Mouse (Mus musculus): Measurements from ENCODE around the gene Actn2.

Actn2 gene

DNA sequence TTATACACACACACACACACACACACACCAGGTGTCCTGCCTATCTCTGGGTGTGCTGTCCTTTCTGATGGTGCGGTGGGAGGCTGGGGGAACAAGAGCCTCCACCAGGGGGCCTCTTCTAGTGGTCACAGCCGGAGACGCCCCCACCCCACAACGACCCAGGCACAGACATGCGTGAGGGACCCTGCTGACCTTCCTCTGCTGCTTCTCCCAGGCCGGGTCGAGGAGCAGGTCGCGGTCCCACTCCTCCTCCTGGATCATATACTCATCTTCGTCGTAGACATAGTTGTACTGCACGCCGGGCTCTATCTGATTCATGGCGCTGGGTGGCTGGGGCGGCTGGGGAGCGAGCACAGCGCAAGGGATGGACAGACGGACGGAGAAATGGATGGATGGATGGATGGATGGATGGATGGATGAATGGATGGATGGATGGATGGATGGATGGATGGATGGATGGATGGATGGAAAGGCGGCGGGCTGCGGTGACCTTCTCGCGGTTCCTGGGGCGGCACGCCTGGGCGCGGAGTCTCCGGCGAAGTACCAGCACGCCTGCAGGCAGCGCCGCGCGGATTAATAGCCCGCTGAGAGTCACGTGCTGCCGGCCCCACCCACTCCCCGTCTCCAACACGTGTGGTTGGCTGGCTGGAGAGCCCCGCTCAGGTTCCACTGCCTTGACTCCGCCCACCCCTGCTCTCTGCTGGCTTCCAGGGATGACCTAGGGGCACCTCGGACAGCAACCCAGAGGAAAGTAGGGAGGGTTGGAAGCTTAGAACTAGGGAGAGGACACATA lies at the start of gene Actn2:
Actn2 (minus strand) TSS at position 578 of the 793 bp plus-strand sequence.
- DNase-seq (ENCODE audit: low spot score) = peak; percentile 36

DNA sequence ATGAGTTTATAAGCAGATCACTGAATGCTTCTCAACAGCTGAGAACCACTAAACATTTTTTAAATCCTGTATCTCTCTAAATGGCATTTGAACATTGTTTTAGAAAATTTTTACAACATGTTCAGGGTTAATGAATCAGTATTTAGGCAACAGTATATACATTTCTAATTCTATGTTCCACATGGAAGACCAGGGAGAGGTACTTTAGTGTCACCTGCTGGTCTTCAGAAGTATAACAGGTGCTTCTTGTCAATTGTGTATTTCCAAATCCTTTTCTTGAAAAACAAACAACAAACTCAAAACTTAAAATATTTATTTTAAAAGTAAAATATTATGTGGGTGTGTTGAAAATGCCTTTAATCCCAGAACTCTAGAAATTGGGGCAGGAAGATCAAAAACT lies 45.7 kb upstream of the Actn2 start:
- DNase-seq (ENCODE audit: low spot score) = no peak

DNA sequence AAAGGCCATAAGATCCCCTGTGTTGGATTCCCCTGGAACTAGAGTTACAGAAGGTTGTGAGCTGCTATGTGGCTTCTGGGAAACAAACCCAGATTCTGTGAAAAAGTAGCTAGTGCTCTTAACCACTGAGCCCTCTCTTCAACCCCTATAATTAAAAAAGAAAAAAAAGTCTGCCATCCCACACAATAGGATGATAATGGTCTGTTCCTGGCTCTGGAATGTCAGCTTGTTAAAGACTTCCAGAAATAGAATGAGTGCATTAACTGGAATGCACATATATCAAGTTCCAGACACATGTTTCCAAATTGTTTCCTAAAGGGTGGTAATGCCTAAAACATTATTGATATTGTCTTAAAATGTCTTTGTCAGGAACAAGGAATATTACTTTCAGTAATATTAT lies 44.2 kb upstream of the Actn2 start:
- no peak for DNase-seq (ENCODE audit: low spot score)

DNA sequence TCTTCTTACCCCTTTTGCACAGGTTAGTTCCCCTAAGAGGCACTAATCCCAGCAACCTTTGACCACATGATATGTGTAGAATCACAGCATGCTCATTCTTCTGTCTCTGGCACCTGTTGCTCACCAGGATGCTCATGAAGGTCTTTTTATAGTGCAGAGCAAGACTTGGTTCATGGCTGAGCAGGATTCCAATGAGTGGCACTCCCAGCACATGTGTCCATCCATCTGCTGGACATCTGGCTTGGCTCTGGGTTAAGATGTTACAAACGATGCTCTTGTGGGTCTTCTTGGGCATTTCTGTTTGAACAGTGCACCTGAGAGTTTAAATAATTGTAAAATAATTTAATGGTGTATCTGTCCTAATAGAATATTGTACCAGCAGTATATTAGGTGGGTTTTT lies 36.2 kb upstream of the Actn2 start:
- DNase-seq (ENCODE audit: low spot score) = no peak

DNA sequence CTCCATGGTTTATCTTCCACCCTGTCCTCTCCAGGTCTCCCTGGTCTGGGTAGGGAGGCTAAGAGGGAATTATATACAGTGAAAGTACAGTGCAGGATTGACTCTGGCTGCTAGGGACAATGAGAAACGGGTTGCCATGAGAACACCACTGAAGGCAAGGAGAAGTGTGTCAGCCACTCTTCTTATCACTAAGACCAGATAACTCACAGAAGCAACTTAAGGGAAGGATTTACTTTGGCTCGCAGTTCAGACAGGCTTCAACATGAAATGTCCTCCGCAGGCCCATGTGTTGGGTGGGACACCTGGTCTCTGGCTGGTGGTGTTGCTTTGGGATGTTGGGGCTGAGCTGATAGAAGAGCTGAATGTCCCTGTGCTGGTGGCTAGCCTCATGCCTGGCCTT lies 32.2 kb upstream of the Actn2 start:
- DNase-seq (ENCODE audit: low spot score) = no peak

GRCm38 (mm10) chr13:12369930-12370329 lies 29.4 kb upstream of the Actn2 start:
- DNase-seq (ENCODE audit: low spot score) = no peak

DNA sequence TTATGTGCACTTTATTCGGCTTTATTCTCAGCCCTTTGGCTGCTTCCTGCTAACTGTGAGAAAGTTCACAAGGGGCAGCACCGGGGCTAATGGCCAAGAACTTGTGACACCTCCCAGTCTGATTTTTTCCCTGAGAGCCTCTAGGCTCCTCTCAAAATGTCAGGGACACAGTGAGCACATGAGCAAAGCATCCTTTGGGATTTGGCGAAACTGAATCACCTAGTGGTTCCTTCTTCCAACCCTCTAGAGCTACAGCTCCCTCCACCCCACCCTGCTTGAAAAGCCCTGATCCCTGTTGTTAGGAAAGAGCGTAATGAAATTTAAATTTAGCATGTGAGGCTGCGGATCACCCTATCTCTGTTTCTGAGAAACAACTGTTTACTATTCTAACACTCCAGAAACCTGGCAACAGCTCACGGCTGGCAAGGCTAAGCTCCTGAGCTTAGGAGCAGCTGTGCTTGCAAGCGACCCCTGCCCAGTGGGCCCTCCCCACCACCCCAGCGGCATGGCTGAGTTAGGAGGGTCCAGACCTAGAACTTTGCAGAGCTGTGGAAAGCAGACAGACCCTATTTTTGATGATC lies 28.6 kb upstream of the Actn2 start:
- no peak for DNase-seq (ENCODE audit: low spot score)

DNA sequence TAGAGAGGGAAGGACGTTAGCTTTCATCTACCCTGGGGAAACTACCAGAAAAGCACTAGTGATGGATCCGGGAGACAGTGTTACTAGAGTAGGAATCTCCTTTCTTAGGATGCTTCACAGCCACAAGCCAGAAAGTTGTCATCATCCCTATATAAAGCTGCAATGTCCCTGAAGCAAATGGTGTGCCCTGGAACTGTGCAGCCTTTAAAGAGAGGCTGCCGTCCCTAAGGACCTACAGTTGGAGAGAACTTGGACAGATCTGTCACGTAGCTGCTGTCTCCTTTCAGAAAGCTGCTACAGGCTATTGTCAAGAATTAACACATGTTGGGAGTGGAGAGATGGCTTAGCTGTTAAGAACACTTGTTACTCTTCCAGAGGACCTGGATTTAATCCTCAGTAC lies 20.9 kb upstream of the Actn2 start:
- no peak for DNase-seq (ENCODE audit: low spot score)

- no peak for DNase-seq (ENCODE audit: low spot score)
Measured at GRCm38 (mm10) chr13:12357554-12357953, 17.0 kb upstream of the Actn2 start.

GRCm38 (mm10) chr13:12356184-12356583 lies 15.6 kb upstream of the Actn2 start:
- DNase-seq (ENCODE audit: low spot score) = no peak

- DNase-seq (ENCODE audit: low spot score) = no peak
Measured at GRCm38 (mm10) chr13:12349197-12349824, 8.8 kb upstream of the Actn2 start.

GRCm38 (mm10) chr13:12346837-12347236 lies 6.3 kb upstream of the Actn2 start:
- DNase-seq (ENCODE audit: low spot score) = no peak

DNA sequence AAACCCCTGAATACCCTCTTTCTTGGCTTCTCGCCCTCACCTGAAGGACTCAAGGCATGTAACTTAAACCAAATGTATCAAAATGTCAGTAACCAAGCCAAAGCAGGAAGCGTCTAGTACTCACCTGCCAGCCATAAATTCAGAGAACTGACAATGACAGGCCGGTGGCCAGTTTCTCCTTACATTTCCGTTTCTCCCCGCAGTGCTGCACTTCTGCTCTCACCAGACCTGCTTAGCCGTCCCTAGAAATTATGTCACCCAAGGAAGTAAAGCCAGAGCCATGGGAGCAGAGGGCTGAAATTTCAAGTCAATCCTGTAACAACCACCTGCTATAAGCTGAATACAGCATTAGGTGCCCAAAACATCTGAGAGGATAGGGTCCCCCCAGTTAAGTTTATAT lies 887 bp upstream of the Actn2 start:
- no peak for DNase-seq (ENCODE audit: low spot score)

DNA sequence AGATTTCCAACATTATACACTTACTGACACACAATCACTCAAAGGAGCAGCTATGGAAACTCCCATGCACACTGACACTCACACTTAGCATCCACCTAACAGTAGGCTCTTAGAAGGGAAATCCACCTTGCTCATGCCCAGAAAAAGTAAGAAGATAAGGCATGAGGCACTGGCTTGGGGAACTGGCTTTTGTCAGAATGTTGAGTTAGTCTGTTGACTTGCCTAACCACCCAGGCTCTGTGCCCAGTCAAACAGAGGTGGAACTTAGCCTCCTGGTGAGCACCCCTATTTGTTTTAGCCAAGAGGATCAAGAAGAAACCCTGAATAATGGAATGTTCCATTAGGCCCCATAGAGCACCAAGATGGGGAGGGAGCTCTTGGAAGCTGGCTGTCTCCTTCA lies 1.1 kb downstream of the Actn2 start:
- no peak for DNase-seq (ENCODE audit: low spot score)

DNA sequence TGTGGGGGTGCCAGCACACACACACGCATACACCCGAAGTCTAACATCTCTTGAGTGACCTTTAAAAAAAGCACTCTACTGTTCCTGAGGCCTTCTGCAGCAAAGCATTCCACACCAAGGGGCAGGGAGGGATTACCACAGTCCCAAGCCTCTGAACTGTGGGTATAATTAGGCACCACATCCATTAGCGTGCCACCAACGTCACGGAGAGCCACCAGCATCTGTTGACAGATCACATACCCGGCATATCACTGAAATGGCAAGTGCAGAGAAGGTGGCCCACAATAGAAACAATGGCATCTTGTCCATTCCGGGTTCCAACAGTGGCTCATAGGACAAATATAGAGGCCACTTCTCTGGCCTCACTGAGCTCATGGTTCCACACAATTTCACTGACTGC lies 2.8 kb downstream of the Actn2 start:
- DNase-seq (ENCODE audit: low spot score) = no peak

DNA sequence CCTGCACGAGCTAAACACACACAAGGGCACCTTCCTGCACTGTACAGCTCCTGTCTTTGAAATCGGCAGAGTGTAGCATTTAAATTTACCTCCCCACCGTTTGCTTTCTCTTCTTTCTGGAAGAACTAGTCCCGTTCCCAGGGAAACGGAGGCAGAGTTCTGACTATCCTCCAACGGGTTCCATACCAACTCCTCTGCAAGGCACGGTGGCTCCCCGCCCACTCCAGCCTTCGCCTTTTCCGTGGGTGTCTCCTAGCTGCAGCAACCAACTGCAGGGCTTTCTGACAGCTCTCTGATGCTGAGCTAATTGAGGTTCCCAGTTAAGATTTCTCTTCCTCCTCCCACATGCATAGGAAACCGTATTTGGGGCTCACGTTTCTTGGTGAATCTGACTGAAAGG lies 6.5 kb downstream of the Actn2 start:
- DNase-seq (ENCODE audit: low spot score) = no peak

DNA sequence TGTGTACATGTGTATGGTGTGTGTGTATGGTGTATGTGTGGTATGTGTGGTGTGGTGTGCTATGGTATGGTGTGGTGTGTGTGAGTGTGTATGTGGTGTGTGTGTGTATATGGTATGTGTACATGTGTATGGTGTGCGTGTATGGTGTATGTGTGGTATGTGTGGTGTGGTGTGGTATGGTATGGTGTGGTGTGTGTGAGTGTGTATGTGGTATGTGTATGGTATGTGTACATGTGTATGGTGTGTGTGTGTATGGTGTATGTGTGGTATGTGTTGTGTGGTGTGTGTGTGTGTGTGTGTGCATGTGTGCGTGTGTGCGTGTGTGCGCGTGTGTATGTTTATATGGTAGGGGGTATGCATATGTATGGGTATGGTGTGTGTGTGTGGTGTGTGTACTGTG lies 9.0 kb downstream of the Actn2 start:
- no peak for DNase-seq (ENCODE audit: low spot score)

DNA sequence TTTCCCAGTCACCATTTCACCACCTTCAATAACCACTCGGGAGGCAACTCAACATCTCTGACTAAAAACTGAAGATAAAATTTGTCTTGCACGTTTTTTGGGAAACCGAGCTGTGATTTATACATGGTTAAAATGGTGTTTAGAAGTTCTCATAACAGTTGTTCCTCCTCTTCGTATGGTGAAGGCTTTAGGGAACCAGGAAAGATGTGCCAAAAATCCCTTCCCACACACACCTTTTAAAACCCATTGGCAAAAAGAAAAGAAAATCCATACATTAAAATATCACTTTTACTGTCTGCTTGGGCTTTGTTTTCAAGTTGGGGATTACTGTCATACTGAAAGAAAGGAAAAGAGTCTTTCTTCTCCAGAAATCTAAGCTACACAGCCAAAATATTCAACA lies 12.2 kb downstream of the Actn2 start:
- DNase-seq (ENCODE audit: low spot score) = no peak

DNA sequence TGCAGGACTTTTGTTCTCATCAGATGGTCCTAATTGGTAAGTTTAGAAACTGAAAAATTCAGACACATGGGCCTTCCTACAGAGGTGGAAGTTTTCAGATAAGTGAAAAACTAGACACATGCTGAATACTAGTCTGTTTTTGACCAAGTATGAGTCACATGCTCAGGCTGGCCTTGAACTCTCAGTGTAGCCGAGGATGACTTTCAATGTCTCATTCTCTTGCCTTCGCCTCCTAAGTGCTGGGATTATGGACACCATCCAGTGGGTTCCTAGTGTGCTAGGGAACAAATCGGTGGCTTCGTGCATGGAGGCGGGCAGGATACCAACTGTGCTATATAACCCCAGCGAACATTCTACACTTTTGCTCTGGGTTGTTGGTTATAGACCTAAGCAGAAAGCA lies 13.0 kb downstream of the Actn2 start:
- no peak for DNase-seq (ENCODE audit: low spot score)

DNA sequence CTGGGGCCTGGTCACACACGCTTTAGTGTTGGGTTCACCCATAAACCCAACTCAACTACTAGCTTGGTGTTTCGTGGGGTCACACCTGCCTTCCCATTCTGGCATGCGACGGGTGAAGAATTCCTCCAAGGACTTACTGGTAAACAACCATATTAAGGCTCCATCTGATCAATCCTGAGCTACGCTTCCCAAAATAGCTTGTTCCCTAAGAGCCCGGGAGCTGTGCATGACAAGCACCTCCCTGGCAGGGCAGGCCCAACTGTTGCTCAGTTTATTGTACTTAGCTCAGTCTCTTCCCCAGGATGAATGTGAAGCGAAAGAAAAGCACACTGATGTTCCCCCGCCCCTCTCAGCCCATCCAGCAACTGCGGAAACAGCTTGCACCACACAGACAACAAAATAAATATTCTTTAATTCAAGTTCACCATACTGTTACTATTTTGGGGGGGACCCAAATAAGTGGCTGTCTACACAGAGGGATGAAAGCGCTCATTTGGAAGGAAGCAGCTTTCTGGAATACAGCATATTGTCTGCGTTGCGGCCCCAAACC lies 17.4 kb downstream of the Actn2 start:
- DNase-seq (ENCODE audit: low spot score) = no peak

GRCm38 (mm10) chr13:12320148-12320547 lies 20.4 kb downstream of the Actn2 start:
- no peak for DNase-seq (ENCODE audit: low spot score)

GRCm38 (mm10) chr13:12318017-12318416 lies 22.5 kb downstream of the Actn2 start:
- no peak for DNase-seq (ENCODE audit: low spot score)

- DNase-seq (ENCODE audit: low spot score) = no peak
Measured at GRCm38 (mm10) chr13:12317191-12317765, 23.3 kb downstream of the Actn2 start.

All from ovary, postnatal 10 days (tissue).